Mouse (Mus musculus): ENCODE measurements around the gene Elavl2. TPM values are rescaled to one million over a fixed set of nuclear protein-coding genes. Genes with fewer than 3 reads are reported as not detected.

Gene Elavl2
- total RNA-seq (2014; fragmentation: Nextera tagmentation) (0.20 TPM in 1 of 2 replicates, not detected in the other), total RNA-seq (2017) (4.0 TPM in 1 of 2 replicates, not detected in the other)

DNA sequence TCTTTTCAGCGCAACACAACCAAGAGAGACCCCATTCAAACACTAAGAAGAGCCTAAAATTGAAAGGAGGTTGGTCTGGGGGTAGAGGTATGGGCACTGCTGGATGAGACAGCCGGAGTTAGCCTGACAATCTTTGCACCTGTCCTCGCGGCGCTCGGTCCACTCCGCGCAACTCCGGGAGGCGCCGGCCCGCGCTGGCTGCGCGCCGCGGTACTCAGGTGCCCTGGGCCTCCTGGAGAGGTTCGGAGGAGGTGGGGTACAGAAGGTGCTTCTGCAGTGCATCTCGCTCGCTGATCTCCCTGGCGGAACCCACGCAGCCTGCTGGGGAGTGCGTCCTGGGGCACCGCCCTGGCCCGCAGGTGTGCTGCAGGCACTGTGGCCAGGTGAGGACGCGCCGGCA is at the start of gene Elavl2:
Gene Elavl2 (minus strand): TSS at position 363 of the 400 bp plus-strand sequence.
- ATAC-seq (replicated peaks; ENCODE audit: low FRiP score, low TSS enrichment, poor library complexity, severe bottlenecking), result no peak

DNA sequence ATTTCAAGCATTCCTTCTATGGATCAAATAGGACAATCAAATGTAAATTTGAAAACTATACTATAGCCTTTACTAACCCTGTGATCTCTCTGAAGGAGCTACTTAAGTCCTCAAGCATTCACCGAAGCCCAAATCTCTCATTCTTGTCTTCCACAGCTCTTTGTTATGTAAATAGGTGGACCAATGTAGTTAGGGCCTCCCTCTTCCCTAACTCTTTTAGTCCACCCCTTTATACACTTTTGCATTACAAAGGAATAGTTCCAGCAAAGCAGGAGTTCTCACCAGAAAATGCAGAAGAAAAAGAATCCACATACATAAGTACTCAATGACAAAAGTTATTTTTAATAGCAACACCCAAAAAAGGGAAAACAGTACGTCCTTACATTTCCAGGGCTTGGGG is 47.3 kb upstream of the Elavl2 start:
- no peak for ATAC-seq (replicated peaks; ENCODE audit: low FRiP score, low TSS enrichment, poor library complexity, severe bottlenecking)

DNA sequence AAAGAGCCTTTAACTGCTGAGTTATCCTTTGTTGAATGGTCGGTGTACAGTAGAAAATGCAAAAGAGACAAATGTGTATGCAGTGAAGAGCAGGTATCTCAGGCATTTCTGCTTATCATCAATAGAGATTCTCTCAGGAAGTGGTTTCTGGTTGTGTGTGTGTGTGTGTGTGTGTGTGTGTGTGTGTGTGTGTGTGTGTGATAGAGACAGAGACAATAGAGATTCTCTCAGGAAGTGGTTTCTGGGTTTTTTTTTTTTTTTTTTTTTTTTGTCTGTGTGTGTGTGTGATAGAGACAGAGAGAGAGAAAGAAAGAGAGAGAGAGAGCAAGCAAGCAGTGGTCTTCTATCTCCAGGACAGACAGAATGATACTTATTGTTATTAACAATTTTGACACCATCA is 15.0 kb upstream of the Elavl2 start:
- ATAC-seq (replicated peaks; ENCODE audit: low FRiP score, low TSS enrichment, poor library complexity, severe bottlenecking), result no peak

DNA sequence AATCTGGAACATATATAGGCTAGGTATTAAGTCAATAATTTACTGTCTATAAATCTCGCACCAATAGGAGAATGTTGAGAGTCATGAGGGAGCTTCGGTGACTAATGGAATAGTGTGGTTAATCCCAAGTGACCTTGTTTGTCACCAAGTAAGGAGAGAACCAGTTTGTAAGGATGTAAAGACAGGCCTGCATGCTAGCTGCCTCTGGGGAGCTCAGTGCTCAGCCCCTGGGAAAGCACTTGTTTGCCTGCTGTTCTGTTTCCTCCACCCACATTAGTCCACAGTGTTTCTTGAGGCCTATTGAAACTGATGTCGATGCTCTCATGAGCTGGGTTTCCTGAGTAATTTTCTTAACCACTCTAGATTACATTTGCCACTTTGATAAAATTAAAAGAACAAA is 4.5 kb upstream of the Elavl2 start:
- ATAC-seq (replicated peaks; ENCODE audit: low FRiP score, low TSS enrichment, poor library complexity, severe bottlenecking), result no peak

DNA sequence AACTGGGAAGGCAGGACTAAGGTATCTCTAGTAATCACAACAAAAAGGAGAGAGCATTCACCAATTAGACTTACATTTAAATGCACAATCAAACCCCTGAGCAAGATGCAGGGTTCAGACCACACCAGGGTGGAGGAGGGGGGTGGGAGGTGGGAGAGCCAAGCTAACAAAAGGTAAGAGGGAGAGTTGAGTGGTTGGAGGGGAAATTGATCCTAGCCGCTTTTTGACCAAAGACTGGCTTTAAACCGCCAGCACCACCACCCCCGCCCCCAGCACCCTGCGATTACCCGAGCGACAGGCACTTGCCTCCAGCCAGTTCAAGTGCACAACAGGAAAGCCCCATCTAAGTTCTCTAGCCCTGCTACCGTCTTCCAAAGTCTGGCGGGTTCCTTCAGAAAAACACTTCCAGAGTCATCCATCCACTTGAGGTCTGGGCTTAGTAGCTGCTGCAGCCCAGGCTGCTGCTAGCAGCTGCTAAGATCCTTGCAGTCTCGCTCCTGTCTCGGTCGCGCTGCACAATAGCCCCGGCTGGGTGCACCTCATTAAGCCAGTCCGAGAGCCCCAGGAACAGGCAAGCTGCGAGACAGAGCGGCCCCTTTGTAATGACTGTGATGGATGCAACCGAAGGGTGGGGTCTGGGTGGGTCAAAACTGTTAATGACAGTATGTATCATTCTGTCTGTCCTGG is 932 bp downstream of the Elavl2 start:
- ATAC-seq (replicated peaks; ENCODE audit: low FRiP score, low TSS enrichment, poor library complexity, severe bottlenecking), result no peak

DNA sequence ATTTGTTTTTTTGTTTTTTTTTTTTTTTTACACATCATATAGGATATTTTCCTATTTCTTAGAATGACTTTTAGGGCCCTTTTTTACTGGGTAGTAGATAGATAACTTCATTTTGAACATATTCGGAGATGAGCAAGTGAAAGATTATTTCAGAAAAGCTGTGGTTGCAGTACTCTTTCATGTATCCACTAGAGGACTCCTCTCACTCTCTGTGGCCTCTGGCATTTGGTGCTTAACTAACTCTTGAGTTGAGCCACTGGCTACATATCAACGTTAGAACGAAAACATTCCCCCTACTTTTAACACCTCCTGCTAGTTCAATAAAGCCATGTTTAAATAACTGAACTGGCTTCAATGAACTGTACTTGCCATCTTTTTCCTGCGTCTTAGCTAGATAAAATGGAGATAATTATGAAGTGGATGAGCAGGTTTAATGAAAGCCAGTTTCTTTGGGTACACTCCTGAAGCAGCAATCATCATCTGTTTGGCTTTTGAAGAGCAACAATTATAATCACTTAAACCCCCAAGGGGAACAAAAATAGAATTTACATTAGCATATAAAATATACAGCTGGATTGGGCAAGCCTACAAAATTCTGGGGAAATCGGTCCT is 8.5 kb downstream of the Elavl2 start:
- no peak for ATAC-seq (replicated peaks; ENCODE audit: low FRiP score, low TSS enrichment, poor library complexity, severe bottlenecking)

DNA sequence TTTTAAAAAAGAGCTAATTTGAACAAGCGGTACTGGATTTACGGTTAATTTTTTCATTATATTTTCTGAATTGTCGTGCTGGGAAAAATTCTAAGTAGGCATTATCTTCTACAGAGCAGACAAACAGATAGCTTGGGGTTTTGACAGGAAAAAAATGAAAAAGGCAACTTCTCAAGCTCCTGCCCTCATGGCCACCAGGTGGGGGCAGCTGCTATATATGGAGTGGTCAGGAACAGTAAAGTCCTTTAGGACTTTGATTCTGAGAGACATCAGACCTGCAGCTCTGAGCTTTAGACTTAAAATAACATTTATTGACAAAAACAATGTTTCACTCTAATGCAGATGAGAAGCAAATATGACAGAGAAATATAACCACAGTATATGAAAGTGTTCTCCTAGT is 12.9 kb downstream of the Elavl2 start:
- ATAC-seq (replicated peaks; ENCODE audit: low FRiP score, low TSS enrichment, poor library complexity, severe bottlenecking), result no peak

DNA sequence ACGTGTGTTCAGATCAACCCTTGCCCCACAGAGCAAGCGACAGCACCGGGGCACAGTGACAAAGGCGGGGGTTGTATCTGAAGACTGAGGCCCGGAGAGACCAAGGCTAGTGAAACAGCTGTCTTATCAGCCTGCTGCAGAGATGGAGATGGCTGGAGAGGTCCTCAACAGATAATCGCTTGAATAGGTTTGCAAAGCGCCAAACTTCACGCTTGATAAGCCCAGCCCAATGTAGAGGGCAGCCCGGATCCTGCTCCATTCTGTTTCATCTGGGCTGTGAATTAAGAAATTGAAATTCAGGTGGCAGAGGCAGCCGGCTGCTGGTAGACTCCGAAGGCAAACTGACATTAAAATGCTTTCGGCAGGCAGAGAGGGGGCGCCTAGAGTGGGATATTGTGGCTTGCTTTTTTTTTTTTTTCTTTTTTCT is 19.4 kb downstream of the Elavl2 start:
- ATAC-seq (replicated peaks; ENCODE audit: low FRiP score, low TSS enrichment, poor library complexity, severe bottlenecking), result no peak

DNA sequence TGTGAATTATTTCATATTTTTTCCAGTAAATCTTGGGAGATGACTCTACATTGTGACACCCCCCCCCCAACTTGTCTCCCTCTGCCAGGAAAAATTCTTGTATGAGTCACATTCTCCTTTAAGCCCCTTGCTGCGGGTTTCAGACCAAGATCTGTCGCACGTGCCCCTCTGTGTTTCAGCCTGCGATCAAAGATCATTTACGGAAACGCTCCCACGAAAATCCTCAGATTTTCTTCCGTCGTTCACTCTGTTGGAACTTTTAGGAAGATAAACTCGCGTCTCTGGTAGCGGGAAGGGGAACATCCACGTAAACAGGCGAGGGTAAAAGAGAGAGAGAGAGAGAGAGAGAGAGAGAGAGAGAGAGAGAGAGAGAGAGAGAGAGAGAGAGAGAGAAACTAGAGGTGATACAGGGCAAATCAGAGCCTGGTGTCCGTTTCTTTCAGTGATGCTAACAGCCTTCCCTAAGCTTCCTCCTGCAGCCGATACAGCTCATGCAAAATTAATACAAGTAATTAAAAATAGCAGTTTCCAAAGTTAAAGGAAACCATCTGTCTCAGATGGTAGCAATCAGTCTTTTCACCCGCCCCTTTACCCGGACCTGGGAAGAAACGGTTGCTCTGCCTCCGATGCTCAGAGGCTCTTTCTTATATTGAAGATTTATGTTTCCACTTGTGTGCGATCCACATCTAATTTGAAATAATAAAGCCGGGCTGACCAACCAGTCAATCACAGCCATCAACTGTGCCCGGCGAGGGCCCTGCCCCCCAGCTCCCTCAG is 20.1 kb downstream of the Elavl2 start:
- no peak for ATAC-seq (replicated peaks; ENCODE audit: low FRiP score, low TSS enrichment, poor library complexity, severe bottlenecking)

DNA sequence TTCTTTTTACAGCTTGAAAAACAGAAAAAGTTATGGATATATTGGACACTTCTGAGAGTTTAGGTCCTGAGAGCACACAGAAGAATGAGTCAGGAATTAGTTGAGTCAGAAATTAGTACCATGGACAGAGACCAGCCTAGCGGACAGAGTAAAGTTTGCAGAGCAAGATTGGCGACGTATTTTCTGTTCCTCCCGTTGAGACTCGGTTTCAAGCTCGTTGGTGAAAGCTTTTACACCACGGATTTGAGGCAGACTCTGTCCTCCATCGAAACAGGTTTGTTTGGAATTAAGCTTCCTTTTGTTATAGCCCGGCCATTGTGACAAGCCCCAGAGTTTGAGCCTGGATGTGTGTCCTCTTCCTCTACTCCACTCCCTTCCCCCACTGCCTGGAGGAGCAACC is 21.0 kb downstream of the Elavl2 start:
- ATAC-seq (replicated peaks; ENCODE audit: low FRiP score, low TSS enrichment, poor library complexity, severe bottlenecking), result no peak

DNA sequence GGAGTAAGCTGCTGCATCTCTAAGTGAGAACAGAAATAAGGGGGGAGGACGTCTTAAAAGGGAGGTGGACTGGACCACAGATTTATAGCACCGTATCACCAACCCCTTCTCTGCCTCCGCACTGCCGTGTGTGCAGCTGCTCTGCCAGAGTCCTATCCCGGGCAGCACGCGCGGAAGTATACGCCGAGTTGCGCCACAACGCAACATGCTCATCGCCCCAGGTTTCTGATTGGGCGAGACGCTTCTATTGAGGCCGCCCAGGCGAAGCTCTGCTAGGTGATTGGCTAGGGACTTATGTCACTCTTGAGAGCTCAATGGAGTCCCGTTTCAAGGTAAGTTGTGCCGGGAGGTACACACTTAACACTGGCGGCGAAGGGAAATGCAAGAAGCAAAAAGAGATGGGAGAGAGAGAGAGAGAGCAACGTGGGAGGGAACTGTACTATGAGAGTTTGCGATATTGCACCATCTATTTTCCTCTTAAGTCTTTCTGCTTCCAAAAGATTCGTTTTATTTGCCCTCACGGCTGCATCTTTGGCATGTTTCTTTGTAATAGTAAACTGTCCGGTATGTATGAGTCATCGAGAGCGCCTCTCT is 24.2 kb downstream of the Elavl2 start:
- peak; percentile 97 for ATAC-seq (replicated peaks; ENCODE audit: low FRiP score, low TSS enrichment, poor library complexity, severe bottlenecking)

DNA sequence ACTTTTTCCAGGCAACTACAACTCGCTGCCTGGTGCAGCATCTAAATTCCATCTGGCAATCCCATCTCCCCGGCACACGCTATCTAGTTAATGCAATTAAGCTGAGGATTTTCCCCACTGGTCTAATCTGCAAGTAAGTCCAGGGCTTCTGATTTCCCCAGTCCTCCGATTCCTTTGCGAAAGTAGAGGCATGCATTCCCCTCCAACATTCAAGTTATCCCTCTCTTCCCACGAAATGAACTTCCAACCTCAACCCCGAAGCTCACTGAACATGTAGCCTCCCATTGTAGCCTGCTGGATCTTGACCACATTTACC is 25.3 kb downstream of the Elavl2 start:
- no peak for ATAC-seq (replicated peaks; ENCODE audit: low FRiP score, low TSS enrichment, poor library complexity, severe bottlenecking)

DNA sequence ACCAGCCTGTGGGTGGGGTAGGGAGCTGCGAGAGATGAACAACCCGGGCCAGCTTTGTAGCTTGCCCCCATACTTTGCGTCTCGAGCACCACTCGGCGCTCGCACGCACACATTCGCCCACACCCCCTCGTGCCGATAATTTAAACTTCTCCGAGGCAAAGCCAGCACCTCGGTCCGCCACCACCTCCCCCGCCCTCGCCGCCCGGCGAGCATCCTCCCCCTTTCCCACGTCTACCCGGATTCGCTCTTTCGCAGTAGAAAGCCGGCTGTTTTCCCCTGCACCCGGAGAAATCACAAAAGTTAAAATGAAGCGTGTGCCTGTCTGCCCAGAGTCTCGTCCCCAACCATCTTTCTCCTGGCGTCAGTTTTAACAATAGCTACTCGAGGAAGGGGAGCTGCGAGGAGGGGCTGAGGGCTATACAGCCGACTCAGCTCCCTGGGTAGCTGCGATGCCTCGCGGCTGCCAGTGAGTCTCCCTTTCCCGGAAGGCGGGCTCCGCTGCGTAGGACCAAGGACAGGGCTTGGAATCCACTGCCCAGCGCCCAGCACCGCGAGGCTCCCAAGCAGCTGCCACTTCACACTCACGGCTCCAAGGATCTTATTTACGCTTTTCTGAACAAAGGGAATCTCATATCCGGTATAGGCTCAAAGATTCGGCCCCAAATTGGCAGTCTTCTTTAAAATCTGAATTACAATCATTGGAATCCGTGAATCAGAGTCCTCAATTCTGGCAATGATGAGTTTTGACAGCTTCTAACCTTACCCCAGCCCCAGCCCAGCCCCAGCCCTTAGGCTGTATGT is 25.8 kb downstream of the Elavl2 start:
- no peak for ATAC-seq (replicated peaks; ENCODE audit: low FRiP score, low TSS enrichment, poor library complexity, severe bottlenecking)

DNA sequence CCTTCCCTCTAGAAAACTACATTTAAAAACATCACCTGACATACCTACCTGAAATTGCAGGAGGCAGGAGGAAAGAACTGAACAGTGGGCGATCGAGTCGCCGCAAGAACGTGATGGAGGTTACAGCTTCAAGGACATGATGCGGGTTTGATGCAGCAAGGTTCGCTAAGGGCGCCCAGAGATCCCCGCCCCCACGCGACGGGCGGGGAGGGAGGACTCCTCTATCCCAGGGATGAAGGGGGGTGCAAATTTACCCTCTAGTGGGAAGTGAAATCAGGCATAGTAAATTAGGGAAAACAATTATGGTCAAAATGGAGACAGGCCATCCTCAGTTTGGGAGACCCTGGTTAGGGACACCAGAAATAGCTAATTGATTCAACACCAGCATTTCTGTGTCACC is 27.7 kb downstream of the Elavl2 start:
- ATAC-seq (replicated peaks; ENCODE audit: low FRiP score, low TSS enrichment, poor library complexity, severe bottlenecking), result no peak

DNA sequence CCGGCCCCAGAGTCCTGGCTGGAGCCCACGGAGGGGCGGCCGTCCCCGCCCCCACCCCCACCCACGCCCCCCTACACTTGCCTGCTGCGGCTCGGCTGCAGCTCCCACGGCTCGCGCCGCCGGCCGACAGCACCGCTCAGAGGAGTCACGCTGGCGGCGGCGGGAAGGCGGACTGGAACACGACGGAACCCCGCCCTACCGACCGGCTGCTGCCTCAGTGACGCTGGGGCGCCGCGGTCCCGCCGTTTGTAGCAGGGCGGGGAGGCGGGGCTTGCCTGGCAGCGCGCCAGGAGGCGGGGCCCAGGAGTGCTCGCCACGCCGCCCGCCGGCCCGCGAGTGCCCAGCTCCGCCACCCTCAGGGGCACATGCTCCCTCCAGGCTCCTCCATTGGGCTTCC is 28.8 kb downstream of the Elavl2 start:
- ATAC-seq (replicated peaks; ENCODE audit: low FRiP score, low TSS enrichment, poor library complexity, severe bottlenecking), result 0 out of 2 replicates have a peak, but pooled peaks have one; percentile 12

DNA sequence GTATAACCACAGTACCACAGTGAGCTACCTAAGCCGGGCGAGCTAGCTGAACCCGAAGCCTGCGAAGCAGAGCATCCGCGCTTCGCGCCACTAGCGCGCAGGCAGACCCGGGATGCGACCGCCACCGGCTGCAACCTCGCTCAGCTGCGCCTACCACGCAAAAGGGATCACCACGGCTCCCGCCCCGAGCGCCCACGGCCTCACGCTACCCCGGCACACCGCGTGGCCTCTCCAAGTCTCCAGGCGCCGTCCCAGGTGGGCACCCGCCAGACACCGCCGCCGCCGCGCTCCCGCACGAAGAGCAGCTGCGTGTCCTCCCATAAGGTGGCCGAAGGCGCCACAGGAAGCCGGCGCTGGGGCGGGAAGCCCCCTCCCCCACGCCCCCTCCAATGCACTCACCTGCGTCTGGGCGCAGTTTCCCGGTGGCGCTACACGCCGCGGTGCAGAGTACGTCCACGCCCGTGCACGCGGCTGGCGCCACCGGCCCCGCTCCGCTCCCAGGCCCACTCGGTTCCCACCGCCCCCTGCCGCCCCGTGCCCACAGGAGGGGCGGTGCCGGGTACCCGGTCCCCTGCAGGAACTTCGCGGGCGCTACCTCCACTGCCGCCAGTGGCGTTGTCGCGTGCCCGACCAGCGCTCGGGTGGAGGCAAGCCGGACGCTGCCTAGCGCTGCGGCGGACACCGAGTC is 29.3 kb downstream of the Elavl2 start:
- ATAC-seq (replicated peaks; ENCODE audit: low FRiP score, low TSS enrichment, poor library complexity, severe bottlenecking), result no peak

DNA sequence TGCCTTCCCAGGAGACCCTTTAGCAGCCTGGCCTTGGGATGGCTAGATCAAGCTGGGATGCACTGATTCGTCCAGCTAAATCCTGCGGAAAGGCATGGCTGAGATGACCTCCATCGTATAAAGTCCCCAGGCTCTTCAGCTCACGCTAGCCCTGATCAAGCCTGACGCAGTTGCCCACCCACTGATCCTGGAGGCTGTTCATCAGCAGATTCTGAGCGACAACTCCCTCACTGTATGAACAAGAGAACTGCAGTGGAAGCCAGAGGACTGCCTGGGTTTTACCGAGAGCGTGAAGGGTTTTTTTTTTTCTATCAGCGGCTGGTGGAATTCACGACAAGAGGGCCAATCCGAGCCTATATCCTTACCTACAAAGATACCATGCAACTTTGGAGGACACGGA is 35.3 kb downstream of the Elavl2 start:
- ATAC-seq (replicated peaks; ENCODE audit: low FRiP score, low TSS enrichment, poor library complexity, severe bottlenecking), result no peak

DNA sequence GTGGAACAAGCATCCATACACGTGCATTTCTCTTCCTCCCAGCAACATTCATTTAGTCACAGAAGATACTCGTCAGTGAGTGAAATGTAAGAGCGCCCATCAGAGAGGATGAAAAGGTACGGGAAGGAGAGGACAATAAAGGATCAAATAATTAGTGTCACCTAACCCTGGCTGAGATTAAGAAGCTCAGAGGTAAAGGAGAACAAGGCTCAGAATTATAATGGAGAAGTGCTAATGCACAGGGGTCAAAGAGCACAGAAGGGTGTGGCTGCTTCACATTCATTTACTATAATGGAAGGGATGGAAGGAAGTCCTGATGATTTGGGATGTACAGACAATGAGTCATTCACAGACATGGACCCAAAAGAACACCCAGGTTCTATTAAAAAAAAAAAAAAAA is 36.6 kb downstream of the Elavl2 start:
- ATAC-seq (replicated peaks; ENCODE audit: low FRiP score, low TSS enrichment, poor library complexity, severe bottlenecking), result no peak

DNA sequence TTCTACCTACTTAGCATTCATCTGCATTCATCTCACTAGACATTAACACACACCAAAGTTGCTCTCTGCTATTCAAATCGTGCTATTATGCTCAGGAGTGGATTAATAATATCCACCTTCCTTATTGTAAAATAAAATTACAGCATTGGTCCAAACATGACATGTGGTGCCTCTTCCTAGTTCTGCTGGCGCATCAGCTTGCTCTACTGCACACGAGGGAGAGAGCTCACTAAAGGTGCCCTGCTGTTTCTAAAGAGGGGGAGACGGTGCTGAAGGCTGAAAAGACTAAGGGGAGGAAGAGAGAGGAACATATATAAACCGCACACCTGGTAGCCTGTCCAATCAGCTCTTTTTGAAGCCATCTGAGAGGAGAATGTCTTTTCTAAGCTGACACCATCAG is 38.1 kb downstream of the Elavl2 start:
- no peak for ATAC-seq (replicated peaks; ENCODE audit: low FRiP score, low TSS enrichment, poor library complexity, severe bottlenecking)
